Mouse (Mus musculus): Measurements from ENCODE around the gene Zbtb16.

- TF ChIP-seq CTCF (IDR thresholded peaks at IDR 0.05; ENCODE audit: borderline replicate concordance, insufficient read depth, low read length) (peak; percentile 88), POLR2A (IDR thresholded peaks at IDR 0.05; ENCODE audit: low read depth, low read length) (no peak)
Measured at GRCm38 (mm10) chr9:48646251-48646650, 189.8 kb downstream of the Zbtb16 start.
